Mouse (Mus musculus) thymus, postnatal 14 days (tissue): ENCODE measurements around the gene Zfp580.

Experiments used
- DNase-seq: peaks from one replicate; pipeline ENCODE4 v3.0.0; 2021

Gene Zfp580

GRCm38 (mm10) chr7:5036136-5036535 is 15.2 kb upstream of the Zfp580 start:
- DNase-seq: no peak

- DNase-seq: no peak
These were observed 14.3 kb upstream of the Zfp580 start for GRCm38 (mm10) chr7:5037026-5037425.

GRCm38 (mm10) chr7:5037467-5037866 is 13.9 kb upstream of the Zfp580 start:
- no peak for DNase-seq

- DNase-seq: peak; percentile 96
These were observed 13.1 kb upstream of the Zfp580 start, which contains the start of gene Zfp784 for GRCm38 (mm10) chr7:5038109-5038732. Gene Zfp784, minus strand, starts transcription at chr7:5038446.

- DNase-seq: no peak
These were observed 12.4 kb upstream of the Zfp580 start for GRCm38 (mm10) chr7:5038940-5039339.

GRCm38 (mm10) chr7:5044981-5045380 is 6.4 kb upstream of the Zfp580 start:
- DNase-seq: no peak

- peak; percentile 41 for DNase-seq
These were observed 5.2 kb upstream of the Zfp580 start for GRCm38 (mm10) chr7:5046112-5046511.

GRCm38 (mm10) chr7:5047313-5047712 is 4.0 kb upstream of the Zfp580 start:
- DNase-seq: peak; percentile 50

- DNase-seq: no peak
These were observed 1.1 kb downstream of the Zfp580 start for GRCm38 (mm10) chr7:5052438-5052837.

- peak; percentile 24 for DNase-seq
These were observed 1.6 kb downstream of the Zfp580 start for GRCm38 (mm10) chr7:5052931-5053343.

GRCm38 (mm10) chr7:5053456-5054179 is 2.3 kb downstream of the Zfp580 start:
- DNase-seq: peak; percentile 5

- no peak for DNase-seq
These were observed 5.4 kb downstream of the Zfp580 start for GRCm38 (mm10) chr7:5056651-5057263.

GRCm38 (mm10) chr7:5057381-5057780 is 6.0 kb downstream of the Zfp580 start:
- DNase-seq: no peak

- DNase-seq: peak; percentile 54
These were observed 6.5 kb downstream of the Zfp580 start for GRCm38 (mm10) chr7:5057804-5058203.

GRCm38 (mm10) chr7:5058631-5059030 is 7.3 kb downstream of the Zfp580 start:
- no peak for DNase-seq

GRCm38 (mm10) chr7:5059421-5059820 is 8.1 kb downstream of the Zfp580 start:
- DNase-seq: no peak

GRCm38 (mm10) chr7:5060239-5060731 is 8.9 kb downstream of the Zfp580 start:
- DNase-seq: peak; percentile 69

- peak; percentile 99 for DNase-seq
These were observed 9.8 kb downstream of the Zfp580 start for GRCm38 (mm10) chr7:5060944-5061773.

- DNase-seq: peak; percentile 96
These were observed 10.5 kb downstream of the Zfp580 start, which contains the start of gene U2af2 for GRCm38 (mm10) chr7:5061774-5062359. Gene U2af2, plus strand, starts transcription at chr7:5062143.

- peak; percentile 77 for DNase-seq
These were observed 11.1 kb downstream of the Zfp580 start for GRCm38 (mm10) chr7:5062360-5063001.

- DNase-seq: no peak
These were observed 13.5 kb downstream of the Zfp580 start for GRCm38 (mm10) chr7:5064886-5065285.

GRCm38 (mm10) chr7:5073586-5073985 is 22.2 kb downstream of the Zfp580 start:
- DNase-seq: no peak
